Mouse (Mus musculus): Measurements from ENCODE around the gene Pgc. TPM values are rescaled to one million over a fixed set of nuclear protein-coding genes. Genes with fewer than 3 reads are reported as not detected.

The Pgc gene
- polyA plus RNA-seq, 1 experiment from 2014 or later, result not detected

- H3K36me3 ChIP-seq (ENCODE audit: control insufficient read depth, insufficient read depth, low read length), result no peaks in the 10 kb centered on the region
- H3K9me3 ChIP-seq (ENCODE audit: control insufficient read depth, low read length), result no peaks in the 10 kb centered on the region
- no peaks in the 10 kb centered on the region for H3K27me3 ChIP-seq (replicated peaks; ENCODE audit: control insufficient read depth, insufficient read depth, low read length)
- WGBS, result 51% methylated on average over 20 of the region's 22 CpGs
- DNase-seq (ENCODE audit: low spot score), result no peak
- no peaks in the 10 kb centered on the region for H3K4me1 ChIP-seq (ENCODE audit: control insufficient read depth, insufficient read depth, low read length)
- no peak for ATAC-seq (ENCODE audit: low read depth)
- no peak overlapping the region for H3K4me2 ChIP-seq (ENCODE audit: low read depth, low read length)
- H3K4me3 ChIP-seq (ENCODE audit: low read depth, low read length), result no peak overlapping the region
- H3K9ac ChIP-seq (ENCODE audit: low read depth, low read length), result no peak overlapping the region
- no peak overlapping the region for H3K27ac ChIP-seq (replicated peaks; ENCODE audit: low read depth, low read length)
These were observed 13.6 kb upstream of the Pgc start for GRCm38 (mm10) chr17:47712889-47713571.

GRCm38 (mm10) chr17:47715037-47715436, 11.6 kb upstream of the Pgc start:
- no peak overlapping the region for H3K9ac ChIP-seq (ENCODE audit: low read depth, low read length)
- H3K4me2 ChIP-seq (ENCODE audit: low read depth, low read length), result no peak overlapping the region
- no peaks in the 10 kb centered on the region for H3K27me3 ChIP-seq (replicated peaks; ENCODE audit: control insufficient read depth, insufficient read depth, low read length)
- DNase-seq (ENCODE audit: low spot score), result no peak
- H3K36me3 ChIP-seq (ENCODE audit: control insufficient read depth, insufficient read depth, low read length), result no peaks in the 10 kb centered on the region
- H3K9me3 ChIP-seq (ENCODE audit: control insufficient read depth, low read length), result no peaks in the 10 kb centered on the region
- no peaks in the 10 kb centered on the region for H3K4me1 ChIP-seq (ENCODE audit: control insufficient read depth, insufficient read depth, low read length)
- no peak for ATAC-seq (ENCODE audit: low read depth)
- H3K27ac ChIP-seq (replicated peaks; ENCODE audit: low read depth, low read length), result no peak overlapping the region
- 44% methylated on average over 3 of the region's 3 CpGs for WGBS
- no peak overlapping the region for H3K4me3 ChIP-seq (ENCODE audit: low read depth, low read length)

GRCm38 (mm10) chr17:47721183-47721582, 5.5 kb upstream of the Pgc start:
- ATAC-seq (ENCODE audit: low read depth) (no peak), DNase-seq (ENCODE audit: low spot score) (no peak)
- 82% methylated on average over 4 of the region's 4 CpGs for WGBS
- no peak overlapping the region for H3K4me2 ChIP-seq (ENCODE audit: low read depth, low read length)
- H3K4me3 ChIP-seq (ENCODE audit: low read depth, low read length), result no peak overlapping the region
- H3K9me3 ChIP-seq (ENCODE audit: control insufficient read depth, low read length), result no peaks in the 10 kb centered on the region
- H3K36me3 ChIP-seq (ENCODE audit: control insufficient read depth, insufficient read depth, low read length), result no peaks in the 10 kb centered on the region
- H3K27ac ChIP-seq (replicated peaks; ENCODE audit: low read depth, low read length), result no peak overlapping the region
- H3K4me1 ChIP-seq (ENCODE audit: control insufficient read depth, insufficient read depth, low read length), result no peaks in the 10 kb centered on the region
- H3K27me3 ChIP-seq (replicated peaks; ENCODE audit: control insufficient read depth, insufficient read depth, low read length), result no peaks in the 10 kb centered on the region
- no peak overlapping the region for H3K9ac ChIP-seq (ENCODE audit: low read depth, low read length)

GRCm38 (mm10) chr17:47730633-47731575, 4.3 kb downstream of the Pgc start:
- no peaks in the 10 kb centered on the region for H3K36me3 ChIP-seq (ENCODE audit: control insufficient read depth, insufficient read depth, low read length)
- WGBS, result 56% methylated on average over 24 of the region's 24 CpGs
- ATAC-seq (ENCODE audit: low read depth), result no peak

DNA sequence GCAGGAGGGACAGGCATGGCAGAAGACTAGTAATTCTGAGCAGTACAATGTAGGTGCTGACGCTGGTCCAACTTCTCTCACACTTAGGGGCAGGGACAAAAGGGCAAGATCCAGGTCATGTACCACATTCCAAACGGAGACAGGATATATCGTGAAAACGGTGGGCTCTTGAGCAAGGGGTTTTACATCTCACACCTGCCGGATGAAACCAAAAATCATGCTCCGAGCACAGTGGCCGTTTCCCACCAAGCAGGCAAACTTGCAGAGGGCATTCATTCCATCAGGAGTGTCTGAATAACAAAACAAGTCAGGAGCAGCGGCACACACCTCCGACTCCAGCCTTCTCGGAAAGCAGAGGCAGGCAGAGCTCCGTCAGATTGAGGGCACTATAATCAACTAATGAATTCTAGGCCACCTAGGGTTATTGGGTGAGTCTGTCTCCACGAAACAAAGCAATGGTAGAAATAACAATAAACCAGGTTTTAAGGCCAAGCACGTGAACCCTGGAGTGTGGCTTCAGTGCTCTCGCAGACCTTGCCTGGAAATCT, 9.0 kb downstream of the Pgc start:
- Histone ChIP-seq H3K4me2 (ENCODE audit: low read depth, low read length) (no peak overlapping the region), H3K4me3 (ENCODE audit: low read depth, low read length) (no peak overlapping the region), H3K9me3 (ENCODE audit: control insufficient read depth, low read length) (no peaks in the 10 kb centered on the region), H3K36me3 (ENCODE audit: control insufficient read depth, insufficient read depth, low read length) (no peaks in the 10 kb centered on the region), H3K27ac (replicated peaks; ENCODE audit: low read depth, low read length) (no peak overlapping the region), H3K9ac (ENCODE audit: low read depth, low read length) (no peak overlapping the region), H3K27me3 (replicated peaks; ENCODE audit: control insufficient read depth, insufficient read depth, low read length) (peaks cover 11% of the 10 kb centered on the region; the same call in 1 of the 2 replicates), H3K4me1 (ENCODE audit: control insufficient read depth, insufficient read depth, low read length) (0 out of 2 replicates have a peak, but pooled peaks cover 13% of the 10 kb centered on the region)
- DNase-seq (ENCODE audit: low spot score), result no peak
- no peak for ATAC-seq (ENCODE audit: low read depth)
- 68% methylated on average over 14 of the region's 14 CpGs for WGBS

More at GRCm38 (mm10) chr17:47730633-47731575, 4.3 kb downstream of the Pgc start:
- Histone ChIP-seq H3K4me3 (ENCODE audit: low read depth, low read length) (no peak overlapping the region), H3K4me2 (ENCODE audit: low read depth, low read length) (no peak overlapping the region), H3K9ac (ENCODE audit: low read depth, low read length) (no peak overlapping the region), H3K27me3 (replicated peaks; ENCODE audit: control insufficient read depth, insufficient read depth, low read length) (no peaks in the 10 kb centered on the region), H3K27ac (replicated peaks; ENCODE audit: low read depth, low read length) (no peak overlapping the region), H3K4me1 (ENCODE audit: control insufficient read depth, insufficient read depth, low read length) (no peaks in the 10 kb centered on the region), H3K9me3 (ENCODE audit: control insufficient read depth, low read length) (no peaks in the 10 kb centered on the region)
- no peak for DNase-seq (ENCODE audit: low spot score)

DNA sequence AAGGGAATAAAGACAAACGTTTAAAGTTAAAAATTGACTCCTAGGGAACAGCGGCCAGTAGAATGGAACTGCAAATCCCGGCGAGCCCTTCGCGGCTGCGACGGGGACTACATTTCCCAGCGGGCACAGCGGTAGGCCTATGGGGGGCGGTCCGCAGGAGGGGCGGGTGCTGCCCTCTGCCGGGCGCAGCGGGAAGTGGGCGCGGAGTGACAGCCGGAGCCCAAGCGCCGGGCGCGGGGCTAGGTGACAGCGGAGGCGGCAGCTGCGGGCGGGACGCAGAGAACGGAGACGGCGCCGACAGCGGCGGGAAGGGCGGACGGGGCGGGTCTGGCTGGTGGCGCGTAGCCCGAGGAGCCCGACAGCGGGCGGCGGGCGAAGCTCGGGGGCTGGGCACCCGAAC, 10.2 kb downstream of the Pgc start, which contains the start of gene Tfeb:
TSS of gene Tfeb (plus strand) at position 175 of the 400 bp plus-strand sequence.
- Histone ChIP-seq H3K4me3 (ENCODE audit: low read depth, low read length) (peak within 1 kb of the TSS; percentile 59), H3K36me3 (ENCODE audit: control insufficient read depth, insufficient read depth, low read length) (no peaks in the 10 kb centered on the region), H3K9me3 (ENCODE audit: control insufficient read depth, low read length) (no peaks in the 10 kb centered on the region), H3K27me3 (replicated peaks; ENCODE audit: control insufficient read depth, insufficient read depth, low read length) (peaks cover 11% of the 10 kb centered on the region; the same call in 1 of the 2 replicates), H3K4me1 (ENCODE audit: control insufficient read depth, insufficient read depth, low read length) (0 out of 2 replicates have a peak, but pooled peaks cover 13% of the 10 kb centered on the region), H3K27ac (replicated peaks; ENCODE audit: low read depth, low read length) (peak within 1 kb of the TSS; percentile 66), H3K9ac (ENCODE audit: low read depth, low read length) (peak within 1 kb of the TSS; percentile 74), H3K4me2 (ENCODE audit: low read depth, low read length) (peak within 1 kb of the TSS; percentile 95)
- peak; percentile 95 for DNase-seq (ENCODE audit: low spot score)
- ATAC-seq (ENCODE audit: low read depth), result peak; percentile 84
- under 1% methylated on average over 28 of the region's 47 CpGs for WGBS

- Histone ChIP-seq H3K27ac (replicated peaks; ENCODE audit: low read depth, low read length) (peak overlapping the region; percentile 66), H3K4me1 (ENCODE audit: control insufficient read depth, insufficient read depth, low read length) (0 out of 2 replicates have a peak, but pooled peaks cover 13% of the 10 kb centered on the region), H3K9ac (ENCODE audit: low read depth, low read length) (peak overlapping the region; percentile 74), H3K9me3 (ENCODE audit: control insufficient read depth, low read length) (no peaks in the 10 kb centered on the region), H3K4me3 (ENCODE audit: low read depth, low read length) (peak overlapping the region; percentile 59), H3K4me2 (ENCODE audit: low read depth, low read length) (peak overlapping the region; percentile 95), H3K36me3 (ENCODE audit: control insufficient read depth, insufficient read depth, low read length) (no peaks in the 10 kb centered on the region), H3K27me3 (replicated peaks; ENCODE audit: control insufficient read depth, insufficient read depth, low read length) (peaks cover 11% of the 10 kb centered on the region; the same call in 1 of the 2 replicates)
- WGBS, result 2% methylated on average over 6 of the region's 60 CpGs
- DNase-seq (ENCODE audit: low spot score) (peak; percentile 90), ATAC-seq (ENCODE audit: low read depth) (peak; percentile 92)
These were observed 10.8 kb downstream of the Pgc start for GRCm38 (mm10) chr17:47737271-47738065.

All from embryonic facial prominence, embryonic 14.5 days (tissue).